Mouse (Mus musculus): ENCODE results near the gene Epas1.

Epas1 gene

GRCm38 (mm10) chr17:86753130-86753821 lies at the start of gene Epas1:
Epas1 (plus strand) TSS chr17:86753700.
- DNase-seq (ENCODE audit: low read depth) = peak; percentile 88

GRCm38 (mm10) chr17:86705236-86705635 lies 48.3 kb upstream of the Epas1 start:
- no peak for DNase-seq (ENCODE audit: low read depth)

GRCm38 (mm10) chr17:86706467-86706866 lies 47.0 kb upstream of the Epas1 start:
- no peak for DNase-seq (ENCODE audit: low read depth)

- DNase-seq (ENCODE audit: low read depth) = peak; percentile 80
Observed at GRCm38 (mm10) chr17:86709803-86710202, 43.7 kb upstream of the Epas1 start.

GRCm38 (mm10) chr17:86710379-86710778 lies 43.1 kb upstream of the Epas1 start:
- DNase-seq (ENCODE audit: low read depth) = peak; percentile 66

GRCm38 (mm10) chr17:86711949-86712348 lies 41.6 kb upstream of the Epas1 start:
- DNase-seq (ENCODE audit: low read depth) = no peak

- no peak for DNase-seq (ENCODE audit: low read depth)
Observed at GRCm38 (mm10) chr17:86712601-86713000, 40.9 kb upstream of the Epas1 start.

GRCm38 (mm10) chr17:86713591-86713990 lies 39.9 kb upstream of the Epas1 start:
- no peak for DNase-seq (ENCODE audit: low read depth)

GRCm38 (mm10) chr17:86724786-86725415 lies 28.6 kb upstream of the Epas1 start:
- no peak for DNase-seq (ENCODE audit: low read depth)

GRCm38 (mm10) chr17:86726480-86726879 lies 27.0 kb upstream of the Epas1 start:
- no peak for DNase-seq (ENCODE audit: low read depth)

- DNase-seq (ENCODE audit: low read depth) = no peak
Observed at GRCm38 (mm10) chr17:86727031-86727430, 26.5 kb upstream of the Epas1 start.

GRCm38 (mm10) chr17:86731273-86731672 lies 22.2 kb upstream of the Epas1 start:
- DNase-seq (ENCODE audit: low read depth) = no peak

GRCm38 (mm10) chr17:86732024-86732423 lies 21.5 kb upstream of the Epas1 start:
- DNase-seq (ENCODE audit: low read depth) = peak; percentile 82

- no peak for DNase-seq (ENCODE audit: low read depth)
Observed at GRCm38 (mm10) chr17:86732522-86732921, 21.0 kb upstream of the Epas1 start.

- no peak for DNase-seq (ENCODE audit: low read depth)
Observed at GRCm38 (mm10) chr17:86733644-86734043, 19.9 kb upstream of the Epas1 start.

GRCm38 (mm10) chr17:86738477-86738876 lies 15.0 kb upstream of the Epas1 start:
- no peak for DNase-seq (ENCODE audit: low read depth)

- no peak for DNase-seq (ENCODE audit: low read depth)
Observed at GRCm38 (mm10) chr17:86743351-86743941, 10.1 kb upstream of the Epas1 start.

GRCm38 (mm10) chr17:86744943-86745342 lies 8.6 kb upstream of the Epas1 start:
- DNase-seq (ENCODE audit: low read depth) = no peak

GRCm38 (mm10) chr17:86751373-86751871 lies 2.1 kb upstream of the Epas1 start:
- no peak for DNase-seq (ENCODE audit: low read depth)

- DNase-seq (ENCODE audit: low read depth) = peak; percentile 84
Observed at GRCm38 (mm10) chr17:86753931-86754805, 668 bp downstream of the Epas1 start.

GRCm38 (mm10) chr17:86754806-86755571 lies 1.5 kb downstream of the Epas1 start:
- peak; percentile 59 for DNase-seq (ENCODE audit: low read depth)
